Mouse (Mus musculus): ENCODE data around the gene 4930453N24Rik. TPM values are rescaled to one million over a fixed set of nuclear protein-coding genes. Genes with fewer than 3 reads are reported as not detected.
A peak's percentile ranks its signal among the peaks of the same experiment; 100 is the strongest.

4930453N24Rik gene
- polyA plus RNA-seq, 1 experiment, result 16.3 TPM

GRCm38 (mm10) chr16:64723273-64724057 is 47.5 kb downstream of the 4930453N24Rik start:
- no peak overlapping the region for H3ac ChIP-seq (ENCODE audit: control insufficient read depth, insufficient read length)
- no peaks in the 10 kb centered on the region for H3K27me3 ChIP-seq (ENCODE audit: control insufficient read depth, insufficient read depth, insufficient read length)
- H3K4me3 ChIP-seq, result no peak overlapping the region
- H3K79me2 ChIP-seq (ENCODE audit: control insufficient read depth, insufficient read depth), result no peaks in the 10 kb centered on the region
- no peaks in the 10 kb centered on the region for H3K36me3 ChIP-seq (ENCODE audit: control insufficient read depth, insufficient read depth)
- TF ChIP-seq TCF3 (IDR thresholded peaks at IDR 0.05; ENCODE audit: insufficient read length, low read depth) (no peak), MYOD1 (IDR thresholded peaks at IDR 0.05; ENCODE audit: control insufficient read depth in 1 of 3, insufficient read length in 2 of 3, low read depth in 2 of 3) (peak in 2 of 3 experiments; percentile 68 to 85), USF1 (IDR thresholded peaks at IDR 0.05; ENCODE audit: low read depth) (no peak), POLR2AphosphoS2 (IDR thresholded peaks at IDR 0.05; ENCODE audit: insufficient read length, low read depth) (no peak), CEBPB (IDR thresholded peaks at IDR 0.05; ENCODE audit: insufficient read depth, poor library complexity, severe bottlenecking) (no peak), TCF12 (IDR thresholded peaks at IDR 0.05; ENCODE audit: insufficient read depth, poor library complexity, severe bottlenecking) (peak; percentile 7), SRF (IDR thresholded peaks at IDR 0.05; ENCODE audit: control insufficient read depth, insufficient read length, low read depth) (no peak), MYOG (IDR thresholded peaks at IDR 0.05; ENCODE audit: control insufficient read depth in 1 of 3, insufficient read depth in 1 of 3, insufficient read length in 2 of 3, low read depth in 2 of 3) (peak in 2 of 3 experiments; percentile 74 to 80), E2F4 (IDR thresholded peaks at IDR 0.05; ENCODE audit: insufficient read depth) (no peak)
- no peak overlapping the region for H3K4me2 ChIP-seq (ENCODE audit: low read depth)

- Histone ChIP-seq H3K4me3 (no peak overlapping the region), H3K36me3 (ENCODE audit: control insufficient read depth, insufficient read depth) (no peaks in the 10 kb centered on the region), H3K4me2 (ENCODE audit: low read depth) (no peak overlapping the region), H3K27me3 (ENCODE audit: control insufficient read depth, insufficient read depth, insufficient read length) (no peaks in the 10 kb centered on the region), H3K79me2 (ENCODE audit: control insufficient read depth, insufficient read depth) (no peaks in the 10 kb centered on the region), H3ac (ENCODE audit: control insufficient read depth, insufficient read length) (no peak overlapping the region)
- TF ChIP-seq POLR2AphosphoS2 (IDR thresholded peaks at IDR 0.05; ENCODE audit: insufficient read length, low read depth) (no peak), TCF3 (IDR thresholded peaks at IDR 0.05; ENCODE audit: insufficient read length, low read depth) (no peak), MYOG (IDR thresholded peaks at IDR 0.05; ENCODE audit: control insufficient read depth in 1 of 3, insufficient read depth in 1 of 3, insufficient read length in 2 of 3, low read depth in 2 of 3) (no peak), E2F4 (IDR thresholded peaks at IDR 0.05; ENCODE audit: insufficient read depth) (no peak), TCF12 (IDR thresholded peaks at IDR 0.05; ENCODE audit: insufficient read depth, poor library complexity, severe bottlenecking) (no peak), SRF (IDR thresholded peaks at IDR 0.05; ENCODE audit: control insufficient read depth, insufficient read length, low read depth) (no peak), REST (IDR thresholded peaks at IDR 0.05; ENCODE audit: insufficient read depth, insufficient read length) (no peak), POLR2A (IDR thresholded peaks at IDR 0.05; ENCODE audit: insufficient read length, low read depth) (no peak), MYOD1 (IDR thresholded peaks at IDR 0.05; ENCODE audit: control insufficient read depth in 1 of 3, insufficient read length in 2 of 3, low read depth in 2 of 3) (no peak), MAX (IDR thresholded peaks at IDR 0.05; ENCODE audit: low read depth) (no peak), CEBPB (IDR thresholded peaks at IDR 0.05; ENCODE audit: insufficient read depth, poor library complexity, severe bottlenecking) (no peak), USF1 (IDR thresholded peaks at IDR 0.05; ENCODE audit: low read depth) (no peak)
Measured at GRCm38 (mm10) chr16:64721542-64721941, 49.4 kb downstream of the 4930453N24Rik start.

- no peak overlapping the region for H3K4me3 ChIP-seq
- no peak overlapping the region for H3ac ChIP-seq (ENCODE audit: control insufficient read depth, insufficient read length)
- H3K4me2 ChIP-seq (ENCODE audit: low read depth), result no peak overlapping the region
Measured at GRCm38 (mm10) chr16:64719096-64719495, 51.9 kb downstream of the 4930453N24Rik start.

GRCm38 (mm10) chr16:64717814-64718213 is 53.1 kb downstream of the 4930453N24Rik start:
- TF ChIP-seq E2F4 (IDR thresholded peaks at IDR 0.05; ENCODE audit: insufficient read depth) (no peak), MYOG (IDR thresholded peaks at IDR 0.05; ENCODE audit: control insufficient read depth in 1 of 3, insufficient read depth in 1 of 3, insufficient read length in 2 of 3, low read depth in 2 of 3) (no peak)
- Histone ChIP-seq H3K79me2 (ENCODE audit: control insufficient read depth, insufficient read depth) (no peaks in the 10 kb centered on the region), H3ac (ENCODE audit: control insufficient read depth, insufficient read length) (no peak overlapping the region), H3K27me3 (ENCODE audit: control insufficient read depth, insufficient read depth, insufficient read length) (no peaks in the 10 kb centered on the region), H3K4me2 (ENCODE audit: low read depth) (no peak overlapping the region), H3K36me3 (ENCODE audit: control insufficient read depth, insufficient read depth) (no peaks in the 10 kb centered on the region), H3K4me3 (no peak overlapping the region)

More at GRCm38 (mm10) chr16:64719096-64719495, 51.9 kb downstream of the 4930453N24Rik start:
- no peaks in the 10 kb centered on the region for H3K36me3 ChIP-seq (ENCODE audit: control insufficient read depth, insufficient read depth)
- no peaks in the 10 kb centered on the region for H3K79me2 ChIP-seq (ENCODE audit: control insufficient read depth, insufficient read depth)
- H3K27me3 ChIP-seq (ENCODE audit: control insufficient read depth, insufficient read depth, insufficient read length), result no peaks in the 10 kb centered on the region
- TF ChIP-seq TCF3 (IDR thresholded peaks at IDR 0.05; ENCODE audit: insufficient read length, low read depth) (no peak), CEBPB (IDR thresholded peaks at IDR 0.05; ENCODE audit: insufficient read depth, poor library complexity, severe bottlenecking) (no peak), TCF12 (IDR thresholded peaks at IDR 0.05; ENCODE audit: insufficient read depth, poor library complexity, severe bottlenecking) (no peak), REST (IDR thresholded peaks at IDR 0.05; ENCODE audit: insufficient read depth, insufficient read length) (no peak), USF1 (IDR thresholded peaks at IDR 0.05; ENCODE audit: low read depth) (no peak), POLR2AphosphoS2 (IDR thresholded peaks at IDR 0.05; ENCODE audit: insufficient read length, low read depth) (no peak), SRF (IDR thresholded peaks at IDR 0.05; ENCODE audit: control insufficient read depth, insufficient read length, low read depth) (no peak), E2F4 (IDR thresholded peaks at IDR 0.05; ENCODE audit: insufficient read depth) (no peak), MYOG (IDR thresholded peaks at IDR 0.05; ENCODE audit: control insufficient read depth in 1 of 3, insufficient read depth in 1 of 3, insufficient read length in 2 of 3, low read depth in 2 of 3) (no peak), POLR2A (IDR thresholded peaks at IDR 0.05; ENCODE audit: insufficient read length, low read depth) (no peak), MAX (IDR thresholded peaks at IDR 0.05; ENCODE audit: low read depth) (no peak), MYOD1 (IDR thresholded peaks at IDR 0.05; ENCODE audit: control insufficient read depth in 1 of 3, insufficient read length in 2 of 3, low read depth in 2 of 3) (no peak)

All from myocyte (in vitro differentiated cells).